Mouse (Mus musculus) MEL (cell line): Measurements from ENCODE around the gene Stmn1.

ENCODE experiments used
- CHD2 ChIP-seq: IDR thresholded peaks from 2 replicates; pipeline ENCODE4 v1.6.1; 2011; ENCODE audit warnings: low read length, improper control_type of control experiment
- CTCF ChIP-seq, 3 experiments: IDR thresholded peaks in 2 of 3; conservative IDR thresholded peaks in 1 of 3; 2 replicates each; pipeline ENCODE4 v1.5.1; 2011 to 2012; ENCODE audit warnings: low read length in 3 of 3, low read depth in 2 of 3, mild to moderate bottlenecking in 2 of 3, improper control_type of control experiment in 1 of 3, inconsistent platforms in 1 of 3, mixed read lengths in 1 of 3, moderate library complexity in 1 of 3; ENCODE audit not compliant: control insufficient read depth in 1 of 3, insufficient read depth in 1 of 3, poor library complexity in 1 of 3, severe bottlenecking in 1 of 3
- GATA1 ChIP-seq: IDR thresholded peaks from 2 replicates; pipeline ENCODE4 v1.6.1; 2011; ENCODE audit warnings: low read depth, low read length, improper control_type of control experiment
- MAX ChIP-seq: IDR thresholded peaks from 2 replicates; pipeline ENCODE4 v1.6.1; 2011; ENCODE audit warnings: low read length, improper control_type of control experiment
- POLR2A ChIP-seq, 2 experiments: IDR thresholded peaks; 2 replicates each; pipeline ENCODE4 v1.6.1; 2011 to 2012; ENCODE audit warnings: low read length in 2 of 2, mild to moderate bottlenecking in 2 of 2, control low read depth in 1 of 2, improper control_type of control experiment in 1 of 2, low read depth in 1 of 2, moderate library complexity in 1 of 2; ENCODE audit not compliant: control insufficient read depth in 1 of 2, insufficient read depth in 1 of 2, poor library complexity in 1 of 2
- POLR2AphosphoS2 ChIP-seq: IDR thresholded peaks from 2 replicates; pipeline ENCODE4 v1.6.1; 2011; ENCODE audit warnings: low read length, improper control_type of control experiment
- RCOR1 ChIP-seq: IDR thresholded peaks from 2 replicates; pipeline ENCODE4 v1.6.1; 2012; ENCODE audit warnings: low read depth, mild to moderate bottlenecking, inconsistent platforms, low read length, improper control_type of control experiment
- TAL1 ChIP-seq: IDR thresholded peaks from 2 replicates; pipeline ENCODE4 v1.6.1; 2012; ENCODE audit warnings: mild to moderate bottlenecking, inconsistent platforms, low read length, moderate library complexity, mixed read lengths
- TCF12 ChIP-seq: IDR thresholded peaks from 2 replicates; pipeline ENCODE4 v1.6.1; 2014; ENCODE audit warnings: low read depth, mild to moderate bottlenecking, inconsistent platforms, low read length, improper control_type of control experiment, moderate library complexity
- UBTF ChIP-seq: IDR thresholded peaks from 2 replicates; pipeline ENCODE4 v1.6.1; 2012; ENCODE audit warnings: low read depth, mild to moderate bottlenecking, inconsistent platforms, low read length, improper control_type of control experiment, moderate library complexity, borderline replicate concordance; ENCODE audit not compliant: insufficient read depth
- ZC3H11A ChIP-seq: IDR thresholded peaks from 2 replicates; pipeline ENCODE4 v1.6.1; 2012; ENCODE audit warnings: low read depth, mild to moderate bottlenecking, inconsistent platforms, low read length, improper control_type of control experiment

DNA sequence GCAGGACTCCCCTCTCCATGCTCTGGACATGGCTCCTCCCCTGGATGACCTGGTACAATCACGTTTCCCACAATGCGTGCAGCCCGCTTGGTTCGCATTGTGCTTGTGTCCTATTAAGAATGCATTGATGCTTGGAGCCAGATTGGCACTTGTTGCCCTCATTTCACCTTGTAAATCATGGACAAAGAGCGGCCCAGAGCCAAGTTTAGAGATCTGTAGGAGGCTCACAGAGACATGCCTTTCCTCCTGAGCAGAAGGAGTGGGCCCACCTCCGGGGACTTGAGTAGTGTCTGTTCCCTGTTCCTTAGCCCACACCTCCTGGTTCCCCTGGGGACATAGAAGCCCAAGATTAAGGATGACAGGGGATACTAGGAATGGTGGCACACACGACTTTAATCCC is 44.2 kb upstream of the Stmn1 start:
- TF ChIP-seq CHD2 (no peak), GATA1 (no peak), TAL1 (no peak), MAX (no peak), CTCF (IDR thresholded peaks at IDR 0.05 in 2 of 3, conservative IDR thresholded peaks at IDR 0.05 in 1 of 3; ENCODE audit: control insufficient read depth in 1 of 3, insufficient read depth in 1 of 3, low read depth in 2 of 3, low read length in 3 of 3, poor library complexity in 1 of 3, severe bottlenecking in 1 of 3) (no peak), POLR2AphosphoS2 (no peak), RCOR1 (no peak), UBTF (no peak), ZC3H11A (no peak), TCF12 (no peak), POLR2A (IDR thresholded peaks at IDR 0.05; ENCODE audit: control insufficient read depth in 1 of 2, insufficient read depth in 1 of 2, low read depth in 1 of 2, low read length in 2 of 2, poor library complexity in 1 of 2) (no peak)
